Mouse (Mus musculus) cerebellum, postnatal 10 days (tissue): ENCODE data around the gene Slc9a9.

Experiments used
- DNase-seq, 2 experiments: peaks; one replicate each; pipeline ENCODE4 v3.0.0; 2021; ENCODE audit warnings: mixed read lengths in 2 of 2

The Slc9a9 gene

DNA sequence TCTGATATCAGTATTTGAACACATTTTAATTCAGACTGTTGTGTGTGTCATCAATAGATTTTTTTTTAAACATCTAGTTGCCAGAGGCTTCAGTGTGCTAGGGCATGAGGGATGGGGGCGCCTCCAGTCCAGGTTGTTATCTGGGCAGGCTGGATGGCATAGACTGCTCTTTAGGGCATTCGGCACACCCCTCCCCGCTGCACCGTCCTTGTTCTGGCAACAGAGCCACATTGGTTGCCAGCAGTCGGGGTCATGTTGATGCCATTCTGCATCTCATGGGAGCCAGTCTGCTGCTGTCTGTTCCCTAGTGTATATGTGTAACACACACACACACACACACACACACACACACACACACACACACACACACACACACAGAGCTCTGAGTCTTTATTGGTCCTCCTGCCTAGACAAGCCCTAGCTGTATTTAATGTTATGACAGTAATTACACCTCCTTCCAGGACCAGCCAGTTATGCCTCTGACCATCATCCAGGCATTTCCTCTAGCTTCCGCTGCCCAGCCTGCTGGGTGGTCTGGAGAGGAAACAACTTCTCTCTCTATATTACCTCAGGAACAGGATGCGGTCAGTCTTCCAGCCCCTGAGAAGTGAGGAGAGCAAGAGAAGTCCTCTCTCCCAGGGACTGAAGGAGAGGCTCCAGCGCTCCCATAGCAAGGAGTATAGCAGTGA is 63.0 kb downstream of the Slc9a9 start:
- peak; percentile 50 to 54 for DNase-seq

DNA sequence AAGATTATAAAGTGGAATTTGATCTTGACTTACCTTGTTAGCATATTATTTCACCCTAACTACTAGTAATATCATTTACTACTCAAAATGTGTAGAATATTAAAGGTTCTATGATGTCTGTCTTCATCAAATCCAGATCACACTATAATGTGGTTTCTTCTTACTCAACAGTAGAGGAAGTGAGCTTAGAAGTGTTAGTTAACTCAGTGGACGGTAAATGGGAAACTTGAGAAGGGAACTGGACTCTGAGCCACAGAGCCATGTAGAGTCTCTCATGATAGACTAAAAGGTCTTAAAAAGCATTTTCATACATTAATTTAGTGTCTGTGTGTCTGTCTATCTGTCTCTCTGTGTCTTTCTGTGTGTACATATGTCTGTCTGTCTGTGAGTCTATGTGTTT is 64.6 kb downstream of the Slc9a9 start:
- DNase-seq = no peak

DNA sequence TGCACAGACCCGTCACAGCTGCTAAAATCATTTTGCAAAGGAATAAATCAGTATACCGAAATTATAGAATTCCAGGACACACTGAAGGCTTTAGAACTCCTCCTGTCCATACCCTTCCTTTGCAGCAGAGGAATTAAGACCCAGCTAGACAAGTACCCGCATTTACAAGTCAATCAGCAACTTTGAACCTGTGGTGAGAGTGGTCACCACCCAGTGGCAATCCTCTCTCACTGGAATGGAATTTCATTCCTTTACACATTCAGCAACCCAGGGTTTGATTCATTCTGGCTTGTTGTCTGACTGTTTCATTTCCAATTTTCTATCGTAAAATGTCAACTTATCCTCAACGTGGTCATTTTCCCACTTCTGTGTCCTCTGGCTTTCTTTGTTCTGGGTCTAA is 67.5 kb downstream of the Slc9a9 start:
- DNase-seq = no peak

DNA sequence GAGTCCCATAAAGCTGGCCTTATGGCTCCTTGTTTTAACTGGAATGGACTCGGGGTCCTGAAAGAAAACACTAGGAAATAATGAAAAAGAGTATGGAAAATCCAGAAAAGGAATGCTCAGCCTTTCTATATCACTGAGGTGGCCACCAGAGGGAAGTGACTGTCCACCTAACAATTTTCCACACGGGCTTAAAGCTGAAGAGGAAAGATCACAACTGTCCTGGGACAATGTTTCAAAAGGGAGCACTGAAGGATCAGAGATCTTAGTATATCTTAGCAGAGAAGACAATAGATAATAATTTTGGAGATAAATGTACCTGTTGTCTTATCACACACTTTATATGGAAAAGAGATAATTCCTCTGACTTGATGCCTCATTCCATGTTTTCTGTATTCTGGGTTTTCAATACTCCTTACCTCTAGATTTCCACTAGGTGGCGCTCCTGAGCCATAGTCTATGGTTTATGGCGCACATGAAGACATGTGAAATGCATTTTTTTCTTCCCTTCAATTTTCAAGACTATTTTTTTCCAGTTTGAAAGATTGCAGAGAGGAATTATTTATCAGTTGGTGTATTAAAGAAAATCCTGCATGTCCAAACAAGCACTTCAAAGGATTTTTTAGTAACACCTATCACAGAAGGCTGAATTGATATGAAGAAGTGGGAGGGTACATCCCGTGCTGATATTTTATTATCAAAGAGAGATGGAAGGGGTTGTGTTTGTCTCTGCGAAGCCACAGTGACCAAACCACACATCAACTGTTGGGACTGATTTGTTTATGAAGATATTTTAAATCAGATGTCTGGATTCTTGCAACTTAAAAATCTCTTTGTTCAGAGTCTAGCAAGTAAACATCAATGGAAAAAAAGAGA is 69.1 kb downstream of the Slc9a9 start:
- DNase-seq = peak; percentile 90 to 94

DNA sequence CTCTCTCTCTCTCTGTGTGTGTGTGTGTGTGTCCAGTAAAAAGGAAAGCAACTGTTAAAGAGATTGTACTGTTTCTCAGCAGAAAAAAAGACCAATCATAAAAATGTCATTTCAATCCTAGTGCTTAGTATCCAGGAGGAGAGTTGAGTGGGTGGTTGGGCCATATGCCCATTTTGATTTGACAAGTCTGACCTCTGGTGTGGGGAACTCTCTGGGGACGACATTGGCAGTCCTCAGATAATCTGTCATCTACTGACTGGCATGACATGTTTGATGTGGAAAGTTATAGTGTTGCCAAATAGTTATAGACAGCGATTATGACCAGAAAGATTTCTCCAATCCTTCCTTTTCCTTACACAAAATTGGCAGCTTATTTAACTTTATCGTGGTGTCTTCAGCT is 71.1 kb downstream of the Slc9a9 start:
- DNase-seq = peak; percentile 41 to 52

DNA sequence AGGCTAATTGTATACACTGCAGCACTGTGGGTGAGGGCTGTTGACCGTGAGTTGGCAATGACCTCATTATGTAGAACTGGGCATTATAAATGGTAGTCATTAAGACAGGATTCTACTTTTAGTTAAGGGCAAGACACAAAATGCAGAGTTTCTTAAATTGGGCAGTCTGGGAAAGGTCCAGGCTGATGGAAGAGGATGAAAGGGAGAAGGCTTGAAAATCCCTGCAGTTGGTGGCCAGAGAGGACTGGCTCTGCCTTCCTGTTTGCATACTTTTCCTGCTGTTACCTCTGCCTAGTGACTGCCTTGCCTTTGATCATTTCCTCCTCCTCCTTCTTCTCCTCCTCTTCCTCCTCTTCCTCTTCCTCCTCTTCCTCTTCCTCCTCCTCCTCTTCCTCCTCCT is 73.6 kb downstream of the Slc9a9 start:
- no peak for DNase-seq

DNA sequence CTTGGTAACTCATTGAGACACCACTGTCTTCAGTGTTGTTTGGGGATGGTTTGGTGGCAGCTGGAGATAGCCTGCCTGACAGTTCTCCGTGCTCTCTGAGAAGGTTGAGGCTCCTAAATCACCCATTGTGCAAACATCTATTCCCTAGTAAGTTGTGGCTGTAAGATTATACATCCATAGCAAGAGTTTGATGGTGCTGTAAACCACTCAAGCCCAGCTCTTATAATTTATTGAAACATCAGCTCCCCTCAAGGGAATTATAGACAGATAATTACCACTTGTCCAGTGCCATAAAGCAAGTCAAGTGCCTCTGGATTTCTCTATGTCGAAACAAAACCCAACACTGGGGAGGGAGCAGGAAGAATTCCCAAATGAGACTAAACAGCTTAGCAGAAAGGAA is 78.8 kb downstream of the Slc9a9 start:
- DNase-seq = no peak

DNA sequence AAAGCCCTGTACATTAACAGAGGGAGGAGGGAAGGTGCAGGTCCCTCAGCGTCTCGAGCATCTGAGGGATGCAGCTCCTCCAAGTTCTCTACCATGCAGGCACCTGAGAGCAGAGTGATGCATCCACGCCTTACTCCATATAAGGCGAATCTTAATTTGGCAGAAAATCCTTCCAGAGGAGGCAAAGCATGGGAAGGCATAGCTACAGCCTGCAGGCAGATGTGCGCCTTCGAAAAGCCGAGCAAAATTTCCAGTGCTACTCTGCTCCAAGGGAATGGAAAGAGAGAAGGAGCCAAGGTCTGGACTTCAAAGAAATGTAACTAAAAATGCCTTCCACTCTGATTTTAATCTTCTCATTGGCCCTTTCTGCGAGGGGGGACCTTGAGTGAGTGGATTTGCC is 80.5 kb downstream of the Slc9a9 start:
- DNase-seq = no peak

DNA sequence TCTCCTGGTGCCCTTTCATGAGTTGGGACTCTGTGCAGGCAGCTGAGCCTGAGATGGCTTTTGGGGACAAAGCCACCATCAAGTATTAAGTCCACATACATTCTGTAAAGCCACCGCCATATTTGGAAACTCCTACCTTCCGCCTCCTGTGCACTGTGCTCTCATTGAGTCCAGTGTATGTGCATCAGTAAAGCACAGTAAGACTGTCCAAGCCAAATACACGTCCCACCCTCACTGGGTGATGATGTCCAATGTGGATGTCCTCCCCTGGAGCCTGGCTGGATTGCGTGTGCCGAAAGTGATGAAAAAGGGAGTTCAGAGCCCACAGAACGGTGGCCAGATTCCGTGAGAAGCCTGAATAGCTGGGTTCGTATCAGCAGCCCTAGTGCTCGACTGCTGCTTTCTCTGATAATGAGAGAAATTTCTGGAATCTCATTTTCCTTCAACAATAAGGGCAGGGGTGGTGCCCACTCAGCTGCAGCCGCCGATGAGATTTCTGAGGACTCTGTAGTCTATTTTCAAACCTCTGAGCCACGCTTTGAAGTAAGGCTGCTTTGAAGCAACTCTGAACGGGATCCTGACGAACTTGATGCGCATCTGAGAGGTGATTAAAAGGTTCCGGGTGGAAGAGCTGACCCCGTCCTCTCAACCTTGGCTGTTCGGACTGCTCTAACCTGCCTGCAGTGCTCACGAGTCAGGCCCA is 81.4 kb downstream of the Slc9a9 start:
- DNase-seq = no peak

DNA sequence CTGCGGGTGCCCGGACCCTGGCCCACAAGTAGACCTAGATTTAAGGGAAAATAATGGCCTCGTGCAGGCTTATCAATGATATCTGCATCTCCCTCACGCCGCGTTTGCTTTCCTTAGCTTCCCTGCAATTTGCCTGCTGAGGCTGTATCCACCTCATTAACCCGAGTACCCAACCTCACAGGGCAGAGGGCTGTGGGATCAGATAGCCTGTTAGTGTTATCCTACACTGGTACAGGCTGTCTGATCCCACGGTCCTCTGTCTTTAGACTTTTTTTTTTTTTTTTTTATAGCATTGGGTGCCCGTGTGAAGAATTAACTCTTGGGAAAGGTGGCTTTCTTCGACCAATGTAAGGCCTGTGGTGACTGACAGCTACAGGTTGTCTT is 81.9 kb downstream of the Slc9a9 start:
- no peak for DNase-seq

DNA sequence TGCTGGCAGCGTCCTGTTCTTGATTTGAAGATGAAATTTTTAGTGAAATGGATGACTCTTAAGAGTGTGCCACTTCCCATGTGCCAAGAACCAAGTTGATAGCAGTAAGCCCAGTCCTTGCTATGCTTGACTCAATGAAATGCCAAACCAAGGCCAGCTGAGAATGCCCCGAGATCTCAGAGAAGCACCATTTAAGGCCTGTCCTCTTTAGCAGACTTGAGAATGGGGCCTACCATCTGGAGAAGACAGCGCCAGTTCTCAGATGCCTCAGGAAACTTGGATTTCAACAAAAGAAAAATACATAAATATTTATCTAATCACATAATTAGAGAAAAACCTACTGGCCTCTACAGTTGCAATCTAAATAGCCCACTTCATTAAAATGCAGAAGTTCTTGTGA is 82.4 kb downstream of the Slc9a9 start:
- DNase-seq = no peak

DNA sequence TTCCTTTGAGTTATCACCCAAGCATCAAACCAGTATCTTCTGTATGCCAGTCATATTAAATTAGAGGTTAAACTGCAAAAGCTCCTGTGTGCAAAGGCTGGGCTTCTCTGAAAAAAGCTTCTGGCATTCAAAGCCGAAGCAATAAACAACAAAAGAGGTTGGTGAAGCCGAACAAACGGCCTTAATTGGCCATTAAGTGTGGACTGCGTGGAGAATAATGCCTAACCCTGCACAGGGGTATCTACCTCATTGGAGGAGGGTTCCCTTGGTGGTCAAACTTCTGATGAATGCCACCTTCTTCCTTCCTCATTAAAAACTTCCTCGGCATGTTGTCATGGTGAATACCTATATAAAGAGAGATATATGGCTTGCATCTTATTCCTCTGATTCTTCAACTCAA is 90.2 kb downstream of the Slc9a9 start:
- DNase-seq = no peak

DNA sequence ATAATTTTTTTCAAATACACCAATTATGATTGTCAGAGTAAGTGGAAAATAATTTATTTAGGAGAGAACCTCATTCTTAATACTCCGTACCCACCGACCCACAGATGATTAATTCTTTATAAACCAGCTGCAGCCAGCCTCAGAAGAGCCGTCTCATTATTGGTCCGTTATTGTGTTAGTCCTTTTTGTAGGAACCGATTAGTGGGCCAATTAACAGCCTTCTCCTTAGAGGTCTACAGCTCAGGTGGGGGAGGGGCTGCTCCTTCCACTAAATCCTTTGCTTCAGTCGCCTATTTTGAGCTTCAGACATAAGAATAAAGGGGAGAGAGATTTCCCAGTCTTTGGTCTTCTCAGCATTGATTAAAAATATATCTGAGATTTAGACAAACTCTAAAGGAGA is 98.4 kb downstream of the Slc9a9 start:
- no peak for DNase-seq

DNA sequence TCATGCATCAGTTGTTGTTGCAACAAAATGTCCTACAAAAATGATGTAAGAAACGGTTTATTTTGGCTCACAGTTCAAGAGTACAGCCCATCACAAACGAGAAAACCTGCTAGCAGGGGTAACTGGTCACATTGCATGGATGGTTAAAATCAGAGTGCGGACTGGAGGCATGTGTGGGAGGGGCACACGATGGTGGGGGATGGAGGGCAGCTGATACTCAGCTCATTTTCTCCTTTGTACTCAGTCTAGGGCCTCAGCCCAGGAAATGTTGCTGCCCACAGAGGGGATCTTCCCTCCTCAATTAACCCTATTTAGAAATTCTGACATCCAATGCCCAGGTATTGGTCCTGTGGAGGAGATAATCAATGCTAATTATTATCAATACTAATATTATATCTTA is 98.8 kb downstream of the Slc9a9 start:
- no peak for DNase-seq

DNA sequence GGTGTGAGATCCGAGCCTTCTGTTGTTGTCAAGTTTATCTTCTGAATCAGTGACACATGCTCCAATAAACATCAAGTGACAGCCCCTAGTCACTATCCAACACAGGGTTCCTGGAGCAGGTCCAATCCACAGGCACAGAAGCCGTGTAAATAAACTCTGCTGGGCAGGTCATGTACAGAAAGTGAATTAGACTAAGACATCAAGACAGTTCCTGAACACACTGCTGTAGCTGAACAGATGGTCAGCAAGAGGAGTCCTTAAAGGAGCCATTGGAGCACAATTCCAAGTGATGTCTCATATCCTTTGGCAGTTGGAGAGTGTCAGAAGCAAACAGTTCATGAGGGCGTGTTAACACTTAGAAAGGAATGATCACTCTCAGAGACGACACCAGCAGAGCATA is 103.6 kb downstream of the Slc9a9 start:
- DNase-seq = peak; percentile 91 to 94

DNA sequence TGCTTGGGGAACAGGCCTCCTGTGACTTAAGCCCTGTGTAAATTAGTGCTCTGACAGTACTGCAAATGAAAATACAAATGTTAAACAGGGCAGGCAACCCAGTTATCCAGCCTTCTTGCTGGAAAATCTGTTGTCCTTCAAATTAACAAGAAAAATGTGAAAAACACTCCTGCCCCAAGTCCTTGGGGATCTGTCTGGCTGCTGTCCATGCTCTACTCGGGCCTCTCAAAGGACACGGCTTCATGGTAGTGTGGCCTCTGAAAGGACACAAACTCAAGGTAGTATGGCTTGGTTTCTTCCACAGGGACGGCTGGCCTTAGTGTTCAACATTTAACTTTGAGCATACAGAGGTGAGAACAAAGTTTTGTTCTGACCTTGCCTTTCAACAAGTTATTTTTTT is 118.6 kb downstream of the Slc9a9 start:
- peak in 1 of 2 experiments; percentile 15 for DNase-seq

DNA sequence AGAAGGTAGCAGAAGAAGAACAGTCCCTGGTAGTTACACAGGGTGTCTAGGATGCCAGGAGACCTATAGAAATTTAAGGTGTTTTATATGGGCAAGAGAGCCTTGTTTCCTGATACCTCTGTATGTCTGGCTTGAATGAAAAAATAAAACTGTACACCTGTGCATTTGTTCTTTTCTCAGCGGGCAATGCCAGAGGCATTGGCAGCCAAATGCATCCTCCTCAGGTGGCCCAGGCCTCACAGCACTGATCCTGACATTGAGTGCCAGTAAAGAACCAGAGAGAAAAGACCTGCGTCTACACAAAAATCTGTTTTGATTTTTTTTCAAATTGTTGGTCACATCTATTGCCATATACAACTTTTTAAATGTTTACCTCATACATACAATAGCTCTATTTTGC is 121.3 kb downstream of the Slc9a9 start:
- DNase-seq = peak; percentile 31 to 56

DNA sequence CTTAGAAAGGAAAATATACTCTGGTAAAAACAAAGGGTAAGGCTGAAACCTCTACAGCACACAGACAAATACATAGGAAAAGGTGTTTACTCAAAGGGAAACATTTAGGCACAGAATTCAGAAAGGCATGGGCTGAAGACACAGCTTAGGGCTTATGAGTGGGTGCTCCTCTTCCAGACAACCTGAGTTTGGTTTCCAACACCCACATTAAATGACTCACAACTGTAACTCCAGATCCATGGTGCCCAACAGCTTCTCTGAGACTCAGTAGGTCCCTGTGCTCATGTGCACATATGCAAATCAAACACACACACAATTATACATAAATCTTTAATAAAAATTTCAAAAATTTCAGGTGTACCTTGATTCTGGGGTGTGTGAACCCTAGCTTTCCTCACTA is 133.4 kb downstream of the Slc9a9 start:
- no peak for DNase-seq

DNA sequence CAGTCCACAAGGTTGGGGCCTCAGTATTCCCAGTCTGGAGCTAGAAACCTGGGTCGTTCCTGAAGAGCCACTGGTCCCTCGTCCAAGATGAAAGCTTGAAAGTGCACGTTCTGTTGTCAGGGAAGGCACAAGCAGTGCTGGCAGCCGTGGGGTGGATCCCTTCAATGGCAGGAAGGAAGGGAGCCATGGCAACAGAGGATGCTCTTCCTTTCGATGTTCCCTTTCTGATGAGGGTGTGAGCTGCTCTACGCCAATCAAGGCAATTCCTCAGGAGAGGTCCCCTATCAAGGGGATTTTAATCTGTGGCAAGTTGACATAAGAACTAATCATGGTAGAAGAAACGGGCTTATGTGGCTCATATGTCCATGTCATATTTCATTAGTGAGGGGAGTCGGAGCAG is 135.8 kb downstream of the Slc9a9 start:
- DNase-seq = no peak

DNA sequence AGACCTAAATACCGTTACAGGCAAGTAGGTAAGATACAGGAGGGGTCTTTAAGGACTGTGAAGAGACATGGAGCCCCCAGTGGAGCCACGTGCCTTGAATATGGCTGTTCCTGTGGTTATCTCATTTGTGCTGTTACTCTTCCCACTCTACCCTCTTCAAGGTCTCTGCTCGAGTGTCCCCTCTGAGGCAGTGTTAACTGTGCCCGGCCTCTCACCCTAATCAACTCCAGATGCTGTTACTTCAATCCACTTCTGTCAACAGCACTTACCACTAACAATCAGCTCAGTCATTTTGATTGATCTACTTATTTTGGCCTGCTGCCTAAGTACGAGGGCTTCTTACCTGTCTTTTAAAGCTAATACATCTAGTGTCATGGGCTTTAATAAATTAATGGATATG is 145.8 kb downstream of the Slc9a9 start:
- no peak for DNase-seq

DNA sequence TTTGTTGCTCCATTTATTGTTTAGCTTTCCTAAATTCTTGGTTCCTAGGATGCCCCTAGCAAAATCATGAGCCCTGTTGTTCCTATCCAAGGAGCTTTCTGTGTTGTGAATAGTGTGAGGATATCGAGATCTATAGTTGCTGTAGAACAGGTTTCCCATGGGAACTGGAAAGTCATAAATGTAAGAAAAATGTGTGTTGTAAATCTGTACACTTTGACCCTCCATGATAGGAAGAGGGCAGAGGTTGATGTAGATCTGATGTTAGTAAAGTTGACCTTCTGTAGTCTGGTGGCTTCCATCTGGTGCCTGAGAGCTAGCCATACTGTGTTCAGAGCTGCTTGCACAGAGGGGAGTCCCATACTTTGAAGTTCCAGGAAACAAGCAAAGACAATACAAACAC is 151.6 kb downstream of the Slc9a9 start:
- DNase-seq = no peak

DNA sequence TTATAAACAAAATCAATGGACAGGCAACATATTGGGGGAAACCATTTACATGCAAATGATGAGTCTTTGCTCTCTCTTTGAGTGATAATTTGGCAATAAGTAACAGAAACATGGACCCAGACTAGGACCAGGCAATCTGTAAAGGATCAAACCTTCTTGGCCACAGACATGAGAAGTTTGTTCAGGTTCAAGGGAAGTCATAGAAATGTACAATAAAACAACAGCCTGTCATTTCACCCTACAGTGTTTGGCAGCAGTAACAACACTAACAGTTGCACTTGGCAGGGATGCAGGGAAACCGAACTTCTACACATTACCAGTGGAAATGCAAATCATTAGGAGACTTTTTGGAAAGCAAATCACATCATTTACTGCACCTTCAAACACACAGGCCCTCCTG is 164.1 kb downstream of the Slc9a9 start:
- DNase-seq = peak in 1 of 2 experiments; percentile 31

DNA sequence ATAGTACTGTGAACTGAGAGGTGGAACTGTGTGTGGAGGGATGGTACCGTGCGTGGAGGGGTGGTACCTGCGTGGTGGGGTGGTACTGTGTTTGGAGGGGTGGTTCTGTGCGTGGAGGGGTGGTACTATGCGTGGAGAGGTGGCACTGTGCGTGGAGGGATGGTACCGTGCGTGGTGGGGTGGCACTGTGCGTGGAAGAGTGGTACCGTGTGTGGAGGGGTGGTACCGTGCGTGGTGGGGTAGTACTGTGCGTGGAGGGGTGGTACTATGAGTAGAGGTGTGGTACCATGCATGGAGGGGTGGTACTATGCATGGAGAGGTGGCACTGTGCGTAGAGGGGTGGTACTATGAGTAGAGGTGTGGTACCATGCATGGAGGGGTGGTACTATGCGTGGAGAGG is 167.7 kb downstream of the Slc9a9 start:
- DNase-seq = no peak

DNA sequence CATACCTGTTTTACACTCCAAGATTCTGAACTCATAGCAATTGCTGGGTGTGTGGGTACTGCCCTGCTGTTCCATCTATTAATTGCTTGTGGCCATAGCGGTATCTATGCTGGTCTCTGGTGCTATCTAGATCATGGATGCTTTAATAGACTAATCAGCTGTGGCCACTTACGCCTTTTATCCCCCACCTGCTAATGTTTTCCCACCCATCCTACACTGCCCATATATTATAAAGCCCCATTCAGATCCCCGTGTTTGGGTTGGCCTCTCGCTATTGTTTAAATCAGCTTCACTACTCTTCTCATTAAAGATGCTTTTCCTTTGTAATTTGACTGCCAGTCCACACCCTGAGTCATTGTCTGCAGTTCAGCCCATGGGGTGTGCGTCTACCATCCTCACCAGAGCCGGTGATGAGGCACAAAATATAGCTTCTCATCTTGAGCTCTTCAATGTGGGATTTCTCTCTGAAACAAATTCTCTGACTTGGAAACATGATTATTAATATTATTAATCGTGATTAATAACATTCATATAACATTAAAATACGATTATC is 168.8 kb downstream of the Slc9a9 start:
- DNase-seq = no peak
